Mouse (Mus musculus) spleen, adult 2 months (tissue): ENCODE data around the gene Hpd.
"Not testable (repeated sequence)": the region's sequence is repeated elsewhere in the genome, so short reads cannot be mapped to it uniquely, and the experiment has no call there.

Experiments
- CTCF ChIP-seq: fragments of 200-500 bp; IDR thresholded peaks from 2 replicates; pipeline ENCODE4 v1.5.1; 2011; ENCODE audit warnings: mild to moderate bottlenecking, inconsistent platforms; ENCODE audit not compliant: insufficient read depth, insufficient read length, insufficient replicate concordance; ENCODE audit errors: extremely low read depth
- POLR2A ChIP-seq: fragments of 200-500 bp; IDR thresholded peaks from 2 replicates; pipeline ENCODE4 v1.6.1; 2011; ENCODE audit warnings: low read depth, low read length, inconsistent platforms

DNA sequence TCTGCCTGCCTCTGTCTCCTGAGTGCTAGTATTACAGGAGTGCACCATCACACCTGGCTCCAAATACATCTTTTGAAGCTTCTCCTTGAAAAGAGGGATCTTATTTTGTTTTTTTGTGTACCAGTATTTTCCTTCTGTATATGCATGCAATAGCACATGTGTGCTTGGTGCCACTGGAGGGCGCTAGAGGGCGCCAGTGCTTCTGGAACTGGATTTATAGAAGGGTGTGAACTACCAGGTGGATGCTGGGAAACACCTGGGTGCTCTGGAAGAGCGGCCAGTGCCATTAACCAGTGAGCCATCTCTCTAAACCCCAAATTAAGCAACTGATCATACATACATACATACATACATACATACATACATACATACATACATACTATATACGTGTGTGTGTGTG is 20.2 kb upstream of the Hpd start:
- not testable (repeated sequence) for TF ChIP-seq POLR2A, CTCF
